Mouse (Mus musculus) embryonic fibroblast, embryonic 13.5 days (primary cell): ENCODE measurements at regions not wholly inside any gene's neighbourhood (a gene's known extent, or its start where the extent isn't known, plus 50 kb on each side); places are given as distances from the start of the nearest gene placed in this dataset.

ENCODE experiments used
- CTCF ChIP-seq: IDR thresholded peaks from 2 replicates; pipeline ENCODE4 v1.5.1; 2011; ENCODE audit warnings: mild to moderate bottlenecking, control low read depth, low read length, moderate library complexity, borderline replicate concordance; ENCODE audit not compliant: insufficient read depth
- POLR2A ChIP-seq: IDR thresholded peaks from 2 replicates; pipeline ENCODE4 v1.6.1; 2011; ENCODE audit warnings: low read depth, mild to moderate bottlenecking, control low read depth, low read length, moderate library complexity

DNA sequence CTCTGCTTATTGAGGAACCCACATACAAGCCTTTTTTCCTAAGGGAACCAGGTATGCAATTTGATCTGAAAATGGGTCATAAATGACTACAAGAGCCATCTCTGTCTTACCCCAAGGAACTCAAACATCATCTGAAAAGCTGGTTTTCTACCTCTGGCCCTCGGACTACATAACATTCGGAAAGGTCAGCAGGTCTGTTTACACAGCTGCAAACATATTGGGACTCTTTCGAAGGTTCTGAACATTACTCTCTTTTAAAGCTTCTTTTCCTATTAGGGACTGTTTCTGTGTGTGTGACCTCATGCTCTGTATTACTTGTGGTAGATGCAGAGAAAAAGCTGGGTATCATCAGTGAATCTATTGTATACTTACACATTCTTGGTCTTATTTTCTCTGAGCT lies 491.9 kb upstream of the 4930452B06Rik start:
- TF ChIP-seq CTCF (no peak), POLR2A (no peak)
